Mouse (Mus musculus) liver, adult 2 months (tissue): Measurements from ENCODE around the gene Sox1. TPM values are rescaled to one million over a fixed set of nuclear protein-coding genes. Genes with fewer than 3 reads are reported as not detected.

ENCODE experiments used
- DNase-seq: peaks from one replicate; pipeline ENCODE4 v3.0.0-alpha.2; 2011; ENCODE audit warnings: low read depth, low spot score; ENCODE audit errors: extremely low read depth
- H3K27ac ChIP-seq: fragments of 200-500 bp; replicated peaks from 2 replicates; pipeline ENCODE4 v1.5.1; 2012; ENCODE audit warnings: low read depth, mild to moderate bottlenecking, control low read depth, inconsistent platforms, low read length; ENCODE audit not compliant: insufficient read depth
- H3K27me3 ChIP-seq: fragments of 200-500 bp; 2 replicates; pipeline ENCODE4 v1.6.1; 2012; ENCODE audit warnings: mild to moderate bottlenecking, moderate library complexity, low read length, inconsistent platforms; ENCODE audit not compliant: control insufficient read depth, insufficient read depth
- H3K36me3 ChIP-seq: fragments of 200-500 bp; 2 replicates; pipeline ENCODE4 v1.6.1; 2012; ENCODE audit warnings: low read length, inconsistent platforms; ENCODE audit not compliant: control insufficient read depth, insufficient read depth
- H3K4me1 ChIP-seq: fragments of 200-500 bp; 2 replicates; pipeline ENCODE4 v1.6.1; 2011; ENCODE audit warnings: low read length; ENCODE audit not compliant: control insufficient read depth, insufficient read depth
- H3K4me3 ChIP-seq: fragments of 200-500 bp; 2 replicates; pipeline ENCODE4 v1.5.1; 2011; ENCODE audit warnings: low read depth, mild to moderate bottlenecking, control low read depth, low read length, moderate library complexity; ENCODE audit not compliant: insufficient read depth
- H3K79me2 ChIP-seq: fragments of 200-500 bp; 2 replicates; pipeline ENCODE4 v1.6.1; 2012; ENCODE audit warnings: inconsistent platforms, mild to moderate bottlenecking, low read length, moderate library complexity; ENCODE audit not compliant: control insufficient read depth, insufficient read depth
- H3K9ac ChIP-seq: fragments of 200-500 bp; 2 replicates; pipeline ENCODE4 v1.6.1; 2012; ENCODE audit warnings: low read depth, mild to moderate bottlenecking, control low read depth, inconsistent platforms, low read length
- CTCF ChIP-seq: fragments of 200-500 bp; IDR thresholded peaks from 2 replicates; pipeline ENCODE4 v1.5.1; 2011; ENCODE audit warnings: low read depth, low read length, control low read depth
- POLR2A ChIP-seq: fragments of 200-500 bp; IDR thresholded peaks from 2 replicates; pipeline ENCODE4 v1.6.1; 2011; ENCODE audit warnings: low read length, control low read depth; ENCODE audit not compliant: insufficient read depth; ENCODE audit errors: extremely low read depth
- WGBS: fragments of 180-500 bp; shearing (Covaris S2); methylation state at CpG from one replicate; pipeline ENCODE4 v1.1.7; 2018; 5-methylcytosine and 5-hydroxymethylcytosine counted together
- polyA plus RNA-seq: library from polyadenylated mRNA; depleted of rRNA; stranded (reverse); fragments of >200 nt; gene quantifications from 2 replicates; pipeline ENCODE4 v1.2.3, GENCODE M21; 2012; rRNA removed
- total RNA-seq: library from RNA; depleted of rRNA; stranded (reverse); fragments of >200 nt; gene quantifications from 2 replicates; pipeline ENCODE4 v1.2.3, GENCODE M21; 2014; rRNA removed

Gene Sox1
- not detected in 2 replicates for total RNA-seq
- polyA plus RNA-seq: not detected in 2 replicates

DNA sequence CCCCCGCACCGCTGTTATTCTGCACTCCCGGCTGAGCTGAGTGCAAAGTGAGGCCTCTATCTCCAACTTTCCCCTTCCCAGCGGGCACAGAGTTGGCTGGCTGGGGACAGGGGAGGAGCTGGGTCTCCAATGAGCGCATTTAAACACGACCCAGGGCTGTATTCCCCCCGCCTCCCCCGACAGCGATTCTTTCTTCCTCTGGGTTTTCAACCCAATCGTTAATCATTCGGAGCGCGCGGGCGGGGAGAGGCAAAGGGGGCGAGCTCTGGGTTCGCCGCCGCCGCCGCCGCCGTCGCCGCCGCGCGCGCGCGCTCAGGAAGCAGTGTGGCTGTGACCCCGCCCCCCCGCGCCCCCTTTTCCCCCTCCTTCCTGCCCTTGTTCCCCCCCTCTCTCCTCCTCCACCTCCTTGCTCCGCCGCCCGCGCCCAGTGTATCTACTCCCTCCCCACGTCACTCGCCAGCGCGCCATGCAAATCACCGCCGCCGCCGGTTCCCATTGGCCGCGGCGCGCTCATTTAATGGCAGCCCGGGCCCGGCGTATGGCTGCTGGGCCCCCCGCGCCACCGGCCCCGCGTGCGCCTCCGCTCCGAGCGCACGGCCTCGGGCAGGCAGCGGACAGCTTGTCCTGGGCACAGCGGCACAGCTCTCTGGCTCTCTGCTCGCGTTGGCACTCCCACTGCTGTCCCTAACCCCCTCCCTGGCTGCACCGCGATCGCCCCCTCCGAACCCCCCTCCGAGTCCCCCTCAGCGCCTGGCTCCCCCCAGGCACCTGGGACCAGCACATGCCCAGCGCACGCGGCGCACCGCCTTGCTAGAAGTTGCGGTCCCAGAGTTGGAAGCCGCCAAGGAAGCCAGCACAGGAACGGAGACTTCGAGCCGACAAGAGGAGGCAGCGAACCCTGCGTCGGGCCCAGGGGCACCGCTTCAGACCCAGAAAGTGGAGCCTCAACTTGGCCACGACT, at the start of gene Sox1:
TSS of gene Sox1 (plus strand) at position 225 of the 961 bp plus-strand sequence.
- Histone ChIP-seq H3K36me3 (no peaks in the 10 kb centered on the region), H3K27me3 (peaks cover 32% of the 10 kb centered on the region), H3K79me2 (no peaks in the 10 kb centered on the region), H3K4me1 (no peaks in the 10 kb centered on the region), H3K4me3 (no peak within 1 kb of the TSS), H3K27ac (no peak within 1 kb of the TSS), H3K9ac (no peak within 1 kb of the TSS)
- 2% methylated on average over 73 of the region's 89 CpGs for WGBS
- no peak for DNase-seq
- TF ChIP-seq CTCF (no peak), POLR2A (no peak)

- no peak for DNase-seq
- H3K27me3 ChIP-seq: no peaks in the 10 kb centered on the region; the same call in 1 of the 2 replicates
- TF ChIP-seq CTCF (no peak), POLR2A (no peak)
- H3K9ac ChIP-seq: no peak overlapping the region
- H3K4me3 ChIP-seq: no peak overlapping the region
- no peak overlapping the region for H3K27ac ChIP-seq
- 48% methylated on average over 4 of the region's 4 CpGs for WGBS
- no peaks in the 10 kb centered on the region for H3K79me2 ChIP-seq
- H3K4me1 ChIP-seq: no peaks in the 10 kb centered on the region
- no peaks in the 10 kb centered on the region for H3K36me3 ChIP-seq
Measured at GRCm38 (mm10) chr8:12345881-12346280, 49.2 kb upstream of the Sox1 start.

DNA sequence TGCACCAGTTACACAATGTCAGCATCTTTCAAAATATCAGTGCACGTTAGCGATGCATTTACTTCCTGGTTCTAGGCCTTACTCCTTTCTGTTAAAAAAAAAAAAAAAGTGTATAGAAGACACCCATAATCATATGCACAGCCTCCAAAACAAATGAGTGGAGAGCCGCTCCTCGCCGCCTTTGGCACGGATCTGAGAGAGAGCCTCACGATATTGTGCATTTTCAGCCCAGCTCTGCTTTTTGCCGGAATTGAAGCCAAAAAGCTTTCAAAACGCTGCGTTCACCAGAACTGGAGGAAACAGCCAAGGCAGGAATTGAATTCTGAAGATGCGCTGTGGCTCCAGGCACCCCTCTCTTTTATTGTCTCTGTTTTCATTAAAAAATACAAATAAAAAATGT, 48.2 kb upstream of the Sox1 start:
- no peak overlapping the region for H3K9ac ChIP-seq
- 85% methylated on average over 11 of the region's 11 CpGs for WGBS
- TF ChIP-seq CTCF (no peak), POLR2A (no peak)
- no peaks in the 10 kb centered on the region for H3K79me2 ChIP-seq
- no peaks in the 10 kb centered on the region for H3K36me3 ChIP-seq
- no peaks in the 10 kb centered on the region for H3K4me1 ChIP-seq
- H3K4me3 ChIP-seq: no peak overlapping the region
- no peak overlapping the region for H3K27ac ChIP-seq
- DNase-seq: no peak
- no peaks in the 10 kb centered on the region; the same call in 1 of the 2 replicates for H3K27me3 ChIP-seq

GRCm38 (mm10) chr8:12348306-12348705, 46.8 kb upstream of the Sox1 start:
- no peak overlapping the region for H3K27ac ChIP-seq
- 76% methylated on average over 1 of the region's 1 CpGs for WGBS
- TF ChIP-seq CTCF: no peak
- no peak for TF ChIP-seq POLR2A
- H3K4me3 ChIP-seq: no peak overlapping the region
- H3K9ac ChIP-seq: no peak overlapping the region
- H3K4me1 ChIP-seq: no peaks in the 10 kb centered on the region
- H3K36me3 ChIP-seq: no peaks in the 10 kb centered on the region
- no peaks in the 10 kb centered on the region for H3K79me2 ChIP-seq
- no peaks in the 10 kb centered on the region for H3K27me3 ChIP-seq
- no peak for DNase-seq

GRCm38 (mm10) chr8:12349591-12349990, 45.5 kb upstream of the Sox1 start:
- no peaks in the 10 kb centered on the region for H3K4me1 ChIP-seq
- no peaks in the 10 kb centered on the region for H3K36me3 ChIP-seq
- no peak for TF ChIP-seq POLR2A
- TF ChIP-seq CTCF: no peak
- WGBS: 20% methylated on average over 2 of the region's 2 CpGs
- no peaks in the 10 kb centered on the region for H3K79me2 ChIP-seq
- H3K27me3 ChIP-seq: no peaks in the 10 kb centered on the region
- DNase-seq: no peak
- no peak overlapping the region for H3K4me3 ChIP-seq
- H3K27ac ChIP-seq: no peak overlapping the region
- no peak overlapping the region for H3K9ac ChIP-seq

GRCm38 (mm10) chr8:12351121-12351520, 44.0 kb upstream of the Sox1 start:
- no peak overlapping the region for H3K9ac ChIP-seq
- H3K27me3 ChIP-seq: no peaks in the 10 kb centered on the region
- no peak for DNase-seq
- TF ChIP-seq POLR2A (no peak), CTCF (no peak)
- no peak overlapping the region for H3K4me3 ChIP-seq
- no peaks in the 10 kb centered on the region for H3K36me3 ChIP-seq
- no peaks in the 10 kb centered on the region for H3K79me2 ChIP-seq
- H3K27ac ChIP-seq: no peak overlapping the region
- no peaks in the 10 kb centered on the region for H3K4me1 ChIP-seq
